Mouse (Mus musculus): ENCODE results near the gene Ddx42. TPM values are rescaled to one million over a fixed set of nuclear protein-coding genes. Genes with fewer than 3 reads are reported as not detected.

The Ddx42 gene
- polyA plus RNA-seq (2015; fragmentation: Nextera tagmentation; extraction: Ambion mirVana) = 26.8 and 31.6 TPM in 2 replicates

- Histone ChIP-seq H3K4me2 (peak within 1 kb of the TSS; percentile 78), H3K4me1 (replicated peaks) (peaks cover 44% of the 10 kb centered on the region), H3K9ac (peak within 1 kb of the TSS; percentile 94), H3K9me3 (replicated peaks) (no peaks in the 10 kb centered on the region), H3K36me3 (peaks cover 15% of the 10 kb centered on the region), H3K27me3 (no peaks in the 10 kb centered on the region), H3K27ac (peak within 1 kb of the TSS; percentile 99), H3K4me3 (replicated peaks) (peak within 1 kb of the TSS; percentile 98)
- ATAC-seq (ENCODE audit: low read depth) (peak; percentile 88), DNase-seq (peak; percentile 85)
- under 1% methylated on average over 70 of the region's 70 CpGs for WGBS (ENCODE audit: insufficient replicate concordance)
Observed at GRCm38 (mm10) chr11:106216730-106217490, at the start of gene Ddx42. Gene Ddx42 (plus strand): TSS chr11:106216926.

GRCm38 (mm10) chr11:106167435-106167834 lies 49.3 kb upstream of the Ddx42 start:
- Histone ChIP-seq H3K27ac (no peak overlapping the region), H3K36me3 (peaks cover 16% of the 10 kb centered on the region), H3K4me2 (no peak overlapping the region), H3K9me3 (replicated peaks) (no peaks in the 10 kb centered on the region), H3K4me3 (replicated peaks) (no peak overlapping the region), H3K4me1 (replicated peaks) (peaks cover 10% of the 10 kb centered on the region), H3K9ac (no peak overlapping the region), H3K27me3 (no peaks in the 10 kb centered on the region)
- WGBS (ENCODE audit: insufficient replicate concordance) = 53% methylated on average over 5 of the region's 5 CpGs
- DNase-seq (no peak), ATAC-seq (ENCODE audit: low read depth) (no peak)

GRCm38 (mm10) chr11:106170807-106171206 lies 45.9 kb upstream of the Ddx42 start:
- DNase-seq (no peak), ATAC-seq (ENCODE audit: low read depth) (no peak)
- H3K27ac ChIP-seq = no peak overlapping the region
- WGBS (ENCODE audit: insufficient replicate concordance) = 70% methylated on average over 7 of the region's 7 CpGs
- peaks cover 29% of the 10 kb centered on the region for H3K4me1 ChIP-seq (replicated peaks)
- H3K36me3 ChIP-seq = peaks cover 4% of the 10 kb centered on the region
- no peaks in the 10 kb centered on the region for H3K27me3 ChIP-seq
- no peak overlapping the region for H3K4me3 ChIP-seq (replicated peaks)
- no peaks in the 10 kb centered on the region for H3K9me3 ChIP-seq (replicated peaks)
- H3K4me2 ChIP-seq = no peak overlapping the region
- no peak overlapping the region for H3K9ac ChIP-seq

- H3K4me2 ChIP-seq = no peak overlapping the region
- no peaks in the 10 kb centered on the region for H3K27me3 ChIP-seq
- no peak overlapping the region for H3K4me3 ChIP-seq (replicated peaks)
- DNase-seq (no peak), ATAC-seq (ENCODE audit: low read depth) (no peak)
- H3K27ac ChIP-seq = no peak overlapping the region
- peaks cover 43% of the 10 kb centered on the region for H3K4me1 ChIP-seq (replicated peaks)
- WGBS (ENCODE audit: insufficient replicate concordance) = 72% methylated on average over 2 of the region's 2 CpGs
- no peaks in the 10 kb centered on the region for H3K9me3 ChIP-seq (replicated peaks)
- peaks cover under 1% of the 10 kb centered on the region for H3K36me3 ChIP-seq
- H3K9ac ChIP-seq = no peak overlapping the region
Observed at GRCm38 (mm10) chr11:106173228-106173627, 43.5 kb upstream of the Ddx42 start.

GRCm38 (mm10) chr11:106174372-106174771 lies 42.4 kb upstream of the Ddx42 start:
- DNase-seq = no peak

GRCm38 (mm10) chr11:106175081-106175480 lies 41.6 kb upstream of the Ddx42 start:
- no peak for ATAC-seq (ENCODE audit: low read depth)
- H3K4me1 ChIP-seq (replicated peaks) = peaks cover 59% of the 10 kb centered on the region
- no peak for DNase-seq

More at GRCm38 (mm10) chr11:106174372-106174771, 42.4 kb upstream of the Ddx42 start:
- Histone ChIP-seq H3K27me3 (no peaks in the 10 kb centered on the region), H3K36me3 (no peaks in the 10 kb centered on the region; the same call in 1 of the 2 replicates), H3K9ac (no peak overlapping the region), H3K27ac (no peak overlapping the region), H3K4me3 (replicated peaks) (no peak overlapping the region), H3K4me1 (replicated peaks) (peaks cover 52% of the 10 kb centered on the region), H3K9me3 (replicated peaks) (no peaks in the 10 kb centered on the region), H3K4me2 (no peak overlapping the region)
- 69% methylated on average over 5 of the region's 5 CpGs for WGBS (ENCODE audit: insufficient replicate concordance)
- ATAC-seq (ENCODE audit: low read depth) = no peak

GRCm38 (mm10) chr11:106176372-106176771 lies 40.4 kb upstream of the Ddx42 start:
- Histone ChIP-seq H3K4me1 (replicated peaks) (peaks cover 61% of the 10 kb centered on the region), H3K9ac (no peak overlapping the region), H3K9me3 (replicated peaks) (no peaks in the 10 kb centered on the region), H3K36me3 (no peaks in the 10 kb centered on the region), H3K4me2 (no peak overlapping the region), H3K27ac (no peak overlapping the region), H3K27me3 (no peaks in the 10 kb centered on the region), H3K4me3 (replicated peaks) (no peak overlapping the region)
- DNase-seq (no peak), ATAC-seq (ENCODE audit: low read depth) (no peak)
- 44% methylated on average over 5 of the region's 5 CpGs for WGBS (ENCODE audit: insufficient replicate concordance)

More at GRCm38 (mm10) chr11:106175081-106175480, 41.6 kb upstream of the Ddx42 start:
- no peak overlapping the region for H3K4me2 ChIP-seq
- H3K27me3 ChIP-seq = no peaks in the 10 kb centered on the region
- no peak overlapping the region for H3K9ac ChIP-seq
- no peaks in the 10 kb centered on the region for H3K9me3 ChIP-seq (replicated peaks)
- H3K36me3 ChIP-seq = no peaks in the 10 kb centered on the region; the same call in 1 of the 2 replicates
- no peak overlapping the region for H3K4me3 ChIP-seq (replicated peaks)
- H3K27ac ChIP-seq = no peak overlapping the region
- 69% methylated on average over 3 of the region's 3 CpGs for WGBS (ENCODE audit: insufficient replicate concordance)

DNA sequence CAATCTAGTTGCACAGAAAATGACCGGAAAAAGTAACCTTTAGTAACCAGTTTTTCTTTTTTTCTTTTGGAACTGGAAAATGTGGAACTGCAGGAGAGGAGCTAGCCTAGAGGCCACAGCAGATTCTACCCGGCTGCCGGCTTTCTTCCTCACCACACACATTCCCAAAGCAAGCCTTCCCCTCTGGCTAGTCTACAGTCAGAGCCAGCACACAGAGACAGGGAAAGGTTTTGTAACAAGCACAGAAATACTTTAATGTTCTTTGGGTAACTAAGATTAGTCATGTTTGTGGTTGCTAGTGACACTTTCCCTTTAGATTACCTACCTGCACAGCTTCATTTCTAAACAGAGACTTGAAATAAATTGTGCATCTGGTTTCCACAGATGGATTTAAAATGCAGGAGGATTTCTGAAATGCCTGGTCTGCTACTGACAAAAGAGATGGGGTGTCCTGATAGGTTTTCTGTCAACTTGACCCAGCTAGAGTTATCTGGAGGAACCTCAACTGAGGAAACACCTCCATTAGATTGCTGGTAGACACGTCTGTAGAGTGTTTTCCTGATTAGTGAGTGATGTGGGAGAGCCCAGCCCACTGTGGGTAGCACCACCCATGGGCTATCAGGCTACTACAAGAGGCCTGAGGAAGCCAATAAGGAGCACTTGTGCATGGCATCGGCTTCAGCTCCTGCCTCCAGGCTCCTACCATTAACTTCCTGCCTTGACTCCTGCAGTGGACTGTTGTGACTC lies 38.5 kb upstream of the Ddx42 start:
- H3K27ac ChIP-seq = peak overlapping the region; percentile 69
- no peaks in the 10 kb centered on the region for H3K36me3 ChIP-seq
- H3K4me3 ChIP-seq (replicated peaks) = no peak overlapping the region
- H3K9ac ChIP-seq = 0 out of 2 replicates have a peak overlapping the region, but pooled peaks have one; percentile 8
- WGBS (ENCODE audit: insufficient replicate concordance) = 45% methylated on average over 5 of the region's 5 CpGs
- H3K27me3 ChIP-seq = no peaks in the 10 kb centered on the region
- peak; percentile 96 for ATAC-seq (ENCODE audit: low read depth)
- peak overlapping the region; percentile 30 for H3K4me2 ChIP-seq
- peak; percentile 30 for DNase-seq
- H3K9me3 ChIP-seq (replicated peaks) = no peaks in the 10 kb centered on the region
- peaks cover 54% of the 10 kb centered on the region for H3K4me1 ChIP-seq (replicated peaks)

DNA sequence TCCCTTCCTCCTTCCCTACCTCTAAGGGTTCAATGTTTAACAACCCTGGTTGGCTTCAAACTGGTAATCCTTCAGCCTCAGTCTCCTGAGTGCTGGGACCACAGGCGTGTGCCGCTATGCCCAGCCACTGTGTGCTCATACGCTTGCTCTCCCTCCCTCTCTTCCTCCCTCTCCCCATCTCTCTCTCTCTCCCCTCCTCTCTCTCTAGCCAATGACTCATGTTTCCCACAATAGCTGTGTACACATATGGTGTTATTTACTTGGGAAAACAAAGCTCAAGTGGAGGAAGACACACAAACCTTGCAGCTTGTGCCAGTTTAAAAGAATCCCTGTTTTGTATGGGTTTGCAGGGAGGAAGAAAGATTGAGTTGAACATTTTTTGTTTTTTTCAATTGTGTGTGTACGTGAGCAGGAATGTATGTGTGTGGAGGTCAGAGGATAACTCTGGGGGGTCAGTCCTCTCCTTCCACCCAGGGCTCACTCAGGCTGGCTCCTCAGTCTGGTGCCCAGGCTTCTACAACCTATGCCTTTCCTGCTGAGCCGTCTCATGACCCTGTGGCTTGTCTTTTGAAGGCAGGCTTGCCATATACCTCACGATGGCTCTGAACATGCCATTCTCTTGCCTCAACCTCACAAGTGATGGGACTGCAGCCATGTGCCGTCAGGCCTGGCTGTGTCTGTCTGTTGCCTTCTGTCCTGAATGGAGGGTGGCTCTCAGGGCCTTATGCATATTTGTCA lies 36.8 kb upstream of the Ddx42 start:
- no peak for DNase-seq
- H3K4me3 ChIP-seq (replicated peaks) = no peak overlapping the region
- ATAC-seq (ENCODE audit: low read depth) = no peak
- no peak overlapping the region for H3K27ac ChIP-seq
- no peaks in the 10 kb centered on the region for H3K27me3 ChIP-seq
- H3K4me1 ChIP-seq (replicated peaks) = peaks cover 51% of the 10 kb centered on the region
- H3K4me2 ChIP-seq = no peak overlapping the region
- WGBS (ENCODE audit: insufficient replicate concordance) = 75% methylated on average over 7 of the region's 7 CpGs
- H3K36me3 ChIP-seq = no peaks in the 10 kb centered on the region
- no peaks in the 10 kb centered on the region for H3K9me3 ChIP-seq (replicated peaks)
- H3K9ac ChIP-seq = no peak overlapping the region

- 65% methylated on average over 2 of the region's 2 CpGs for WGBS (ENCODE audit: insufficient replicate concordance)
- no peak overlapping the region for H3K4me3 ChIP-seq (replicated peaks)
Observed at GRCm38 (mm10) chr11:106180449-106180801, 36.3 kb upstream of the Ddx42 start.

DNA sequence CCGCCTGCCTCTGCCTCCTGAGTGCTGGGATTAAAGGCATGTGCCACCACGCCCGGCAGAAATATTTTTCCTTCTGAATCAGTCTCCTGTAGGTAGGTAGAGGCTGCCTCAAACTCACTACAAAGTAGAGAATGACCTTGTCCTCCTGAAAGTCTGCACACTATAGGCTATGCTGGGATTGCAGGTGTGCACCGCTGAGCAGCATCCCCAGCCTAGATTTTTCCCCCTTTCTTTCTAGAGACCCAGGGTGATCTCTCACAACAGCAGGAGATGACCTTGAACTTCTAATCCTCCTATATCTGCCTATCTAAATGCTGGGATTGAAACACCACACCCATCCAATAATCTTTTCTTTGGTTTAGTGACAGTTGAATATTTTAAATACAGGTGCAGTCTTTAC lies 29.4 kb upstream of the Ddx42 start:
- H3K36me3 ChIP-seq = no peaks in the 10 kb centered on the region
- H3K4me1 ChIP-seq (replicated peaks) = peaks cover 12% of the 10 kb centered on the region
- DNase-seq (no peak), ATAC-seq (ENCODE audit: low read depth) (no peak)
- no peak overlapping the region for H3K9ac ChIP-seq
- no peak overlapping the region for H3K27ac ChIP-seq
- H3K4me3 ChIP-seq (replicated peaks) = no peak overlapping the region
- no peaks in the 10 kb centered on the region for H3K27me3 ChIP-seq
- no peak overlapping the region for H3K4me2 ChIP-seq
- WGBS (ENCODE audit: insufficient replicate concordance) = 84% methylated on average over 4 of the region's 4 CpGs
- no peaks in the 10 kb centered on the region for H3K9me3 ChIP-seq (replicated peaks)

More at GRCm38 (mm10) chr11:106180449-106180801, 36.3 kb upstream of the Ddx42 start:
- no peak for DNase-seq
- H3K4me1 ChIP-seq (replicated peaks) = peaks cover 46% of the 10 kb centered on the region
- H3K4me2 ChIP-seq = no peak overlapping the region
- no peaks in the 10 kb centered on the region for H3K9me3 ChIP-seq (replicated peaks)
- H3K27ac ChIP-seq = no peak overlapping the region
- no peak overlapping the region for H3K9ac ChIP-seq
- ATAC-seq (ENCODE audit: low read depth) = no peak
- no peaks in the 10 kb centered on the region for H3K27me3 ChIP-seq
- no peaks in the 10 kb centered on the region for H3K36me3 ChIP-seq
